Mouse (Mus musculus): ENCODE results near the gene Vti1a.

Vti1a gene

GRCm38 (mm10) chr19:55315452-55316108, 515 bp upstream of the Vti1a start, which contains the start of gene Zdhhc6:
Gene Zdhhc6 (minus strand): TSS chr19:55316032.
- DNase-seq, result peak; percentile 69 to 84

DNA sequence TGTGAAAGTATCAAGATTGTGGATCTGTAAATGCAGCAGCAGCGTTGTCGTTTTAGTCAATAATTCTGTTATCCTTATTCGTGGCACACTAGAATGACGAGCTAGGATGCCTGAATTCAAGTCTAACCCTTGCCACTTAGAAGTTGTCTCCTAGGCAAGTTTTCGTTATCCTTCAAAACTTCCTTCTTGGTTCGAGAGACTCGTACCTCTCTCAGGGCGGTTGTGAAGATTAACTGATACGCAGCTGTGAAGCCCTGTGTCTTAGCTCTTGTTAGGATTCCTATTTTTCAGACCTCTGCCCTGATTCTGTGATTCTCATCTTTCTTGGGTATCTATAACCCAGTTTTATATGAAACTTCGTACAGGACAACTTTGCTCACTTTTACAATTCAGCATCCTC, 806 bp downstream of the Vti1a start:
- no peak for DNase-seq

DNA sequence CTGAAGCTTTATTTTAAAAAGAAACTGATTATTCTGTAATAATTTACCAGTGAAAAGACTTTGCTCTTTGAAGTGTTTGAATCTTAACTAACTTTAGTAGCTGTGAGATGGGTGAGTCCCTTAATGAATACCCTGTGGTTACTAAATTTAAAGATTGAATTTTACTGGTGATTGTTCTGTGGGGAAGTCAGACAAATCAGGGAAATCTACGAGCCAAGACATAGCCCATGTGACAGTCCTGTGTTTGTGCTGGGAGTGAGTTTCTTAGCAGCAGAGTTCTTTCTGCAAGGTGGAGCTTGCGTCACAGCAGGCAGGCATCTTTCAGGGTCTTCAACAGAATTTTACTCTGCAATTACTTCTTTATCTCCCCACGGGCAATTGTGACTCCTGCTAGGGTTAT, 2.9 kb downstream of the Vti1a start:
- DNase-seq, result no peak

DNA sequence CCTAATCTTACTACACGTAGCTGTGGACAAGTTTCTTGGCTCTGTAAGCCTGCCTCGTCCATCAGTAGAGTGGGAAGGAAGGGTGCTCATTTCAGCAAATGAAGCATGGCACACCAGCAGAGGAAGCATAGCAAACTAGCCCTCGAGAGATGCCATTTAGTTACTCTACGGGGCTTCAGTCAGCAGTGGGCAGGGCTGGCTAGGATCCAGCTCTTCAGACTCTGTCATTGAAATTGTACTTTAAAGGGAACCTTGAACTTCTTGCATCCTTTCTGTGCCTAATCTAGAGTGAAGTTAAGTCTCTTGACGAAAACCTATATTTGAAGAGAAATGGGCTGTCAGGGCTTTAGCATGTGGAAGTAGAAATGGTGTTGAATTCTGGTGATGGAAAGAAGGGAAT, 3.4 kb downstream of the Vti1a start:
- no peak for DNase-seq

GRCm38 (mm10) chr19:55322604-55323003, 6.5 kb downstream of the Vti1a start:
- no peak for DNase-seq

GRCm38 (mm10) chr19:55327510-55327909, 11.4 kb downstream of the Vti1a start:
- no peak for DNase-seq

DNA sequence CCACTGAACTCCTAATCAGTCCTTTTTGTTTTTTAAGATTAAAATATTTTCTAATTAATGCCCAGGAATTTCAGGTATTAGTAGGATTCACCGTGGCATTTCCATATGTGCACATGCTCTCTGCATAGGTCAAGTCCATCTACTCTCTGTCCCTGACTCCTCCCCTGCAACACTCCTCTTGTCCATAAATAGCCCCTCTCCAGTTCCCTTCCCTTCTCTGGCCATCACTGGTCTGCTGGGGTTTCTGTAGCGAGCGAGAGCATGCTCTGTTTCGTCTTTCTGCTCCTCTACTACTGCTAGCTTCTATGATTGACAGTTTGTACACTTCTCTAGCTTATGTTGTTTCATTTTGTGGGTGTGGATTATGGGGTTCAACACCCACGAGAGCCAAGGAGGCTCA, 15.7 kb downstream of the Vti1a start:
- no peak for DNase-seq

GRCm38 (mm10) chr19:55332641-55333268, 16.7 kb downstream of the Vti1a start:
- DNase-seq, result peak in 1 of 2 experiments; percentile 48

GRCm38 (mm10) chr19:55335881-55336280, 19.8 kb downstream of the Vti1a start:
- DNase-seq, result no peak

DNA sequence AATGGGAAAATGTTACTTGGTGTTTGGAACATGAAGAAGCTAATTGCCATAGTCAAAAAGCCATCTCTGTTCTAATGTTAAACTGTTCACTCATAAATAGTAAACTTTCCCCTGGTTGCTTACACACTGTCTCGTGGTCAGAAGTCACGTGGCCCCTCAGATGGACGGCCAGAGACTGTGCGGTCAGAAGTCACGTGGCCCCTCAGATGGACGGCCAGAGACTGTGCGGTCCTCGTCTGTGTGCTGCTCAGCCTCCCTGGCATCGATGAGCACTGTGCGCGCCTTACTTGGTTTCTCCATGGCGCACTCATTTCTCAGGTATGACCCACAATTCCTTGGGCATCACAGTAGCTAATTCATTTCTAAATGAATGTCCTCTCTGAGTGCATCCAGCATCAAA, 20.3 kb downstream of the Vti1a start:
- DNase-seq, result no peak

DNA sequence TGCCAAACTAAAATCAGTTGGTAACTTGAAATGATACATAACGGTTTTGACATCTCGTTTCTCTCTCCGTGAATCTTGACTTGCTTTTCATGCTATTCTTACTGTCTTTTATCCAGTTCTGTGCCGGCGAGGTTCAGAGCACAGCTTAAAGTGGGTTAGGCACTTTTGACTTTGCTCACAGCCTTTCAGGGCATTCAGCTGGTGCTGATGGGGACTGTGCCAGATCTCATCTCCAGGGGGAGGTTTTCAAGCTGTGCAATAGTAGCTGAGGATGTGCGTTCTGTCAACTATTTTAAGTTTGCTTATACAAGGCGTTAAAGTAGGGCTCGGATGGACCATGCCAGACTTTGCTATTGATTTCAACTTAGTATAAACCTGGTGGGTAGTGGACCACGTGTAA, 21.0 kb downstream of the Vti1a start:
- DNase-seq, result no peak

DNA sequence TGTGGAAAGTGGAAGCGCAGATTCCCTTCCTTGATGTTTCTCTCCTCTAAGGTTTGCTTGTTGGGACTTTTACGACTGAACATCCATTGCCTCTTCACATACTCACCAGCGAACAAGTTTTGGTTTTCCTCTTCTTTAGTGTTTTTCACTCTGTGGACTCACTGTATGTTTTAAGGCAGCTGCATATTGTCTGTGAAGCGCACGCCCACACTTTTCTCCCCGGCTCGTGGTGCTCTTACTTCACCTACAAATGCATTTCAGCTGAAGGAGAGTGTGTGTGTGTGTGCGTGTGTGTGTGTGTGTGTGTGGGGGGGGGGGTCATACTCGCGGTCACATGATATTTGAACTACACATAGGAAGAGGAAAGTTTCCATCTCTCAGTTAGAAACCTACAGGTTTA, 21.6 kb downstream of the Vti1a start:
- no peak for DNase-seq

- DNase-seq, result no peak
These were observed 24.4 kb downstream of the Vti1a start for GRCm38 (mm10) chr19:55340521-55340920.

GRCm38 (mm10) chr19:55341377-55341776, 25.3 kb downstream of the Vti1a start:
- DNase-seq, result no peak

- DNase-seq, result no peak
These were observed 26.3 kb downstream of the Vti1a start for GRCm38 (mm10) chr19:55342423-55342822.

DNA sequence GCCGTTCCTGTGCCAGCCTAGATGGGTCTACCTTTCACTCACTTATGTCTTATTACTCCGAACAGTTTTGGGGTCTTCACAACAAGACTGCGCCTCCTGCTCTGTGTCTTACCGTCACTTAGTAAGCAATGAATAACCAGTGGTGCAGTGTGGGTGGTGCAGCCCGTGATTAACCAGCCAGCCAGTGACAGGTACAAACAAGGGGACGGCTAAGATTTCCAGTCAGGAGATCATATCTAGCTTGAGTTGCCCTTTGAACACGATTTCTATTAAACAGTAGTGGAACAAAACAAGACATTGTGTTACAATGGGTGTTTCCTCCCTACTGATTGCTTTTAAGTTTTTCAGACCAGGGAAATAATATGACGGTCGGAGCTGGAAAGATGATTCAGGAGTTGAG, 27.2 kb downstream of the Vti1a start:
- DNase-seq, result no peak

GRCm38 (mm10) chr19:55348187-55348586, 32.1 kb downstream of the Vti1a start:
- DNase-seq, result no peak

DNA sequence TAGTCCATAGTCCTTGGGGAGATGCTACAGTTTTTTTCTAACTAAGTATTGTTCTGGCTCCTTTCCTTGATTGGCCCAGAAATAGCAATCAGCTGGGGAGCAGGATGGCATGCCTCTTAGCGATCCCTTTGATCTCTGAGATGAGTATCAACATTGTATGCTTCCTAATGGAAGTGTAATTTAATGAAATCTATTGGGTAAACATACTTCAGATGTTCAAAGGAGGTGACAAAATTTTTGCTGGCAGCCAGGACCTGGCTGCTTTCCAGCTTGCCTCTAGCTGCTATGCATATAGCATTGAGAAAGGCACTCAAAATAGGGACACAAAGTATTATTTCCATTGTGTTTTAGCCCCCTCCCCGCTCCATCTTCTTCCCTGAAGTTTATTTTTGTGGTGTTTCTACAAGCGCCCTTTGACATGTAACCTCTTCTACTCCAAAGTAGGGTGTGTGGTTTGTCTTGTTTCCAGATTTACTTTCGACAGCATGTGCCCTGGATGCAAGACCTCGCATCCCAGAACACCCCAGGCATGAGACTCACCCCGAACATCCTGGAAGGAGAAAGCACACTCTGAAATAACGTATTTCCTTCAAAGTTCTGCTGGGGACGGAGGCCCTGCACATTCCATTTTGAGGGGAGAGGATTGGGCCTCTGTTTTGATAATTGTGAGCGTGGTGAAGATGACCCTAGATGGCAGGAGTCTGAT, 34.7 kb downstream of the Vti1a start:
- DNase-seq, result no peak

- no peak for DNase-seq
These were observed 46.5 kb downstream of the Vti1a start for GRCm38 (mm10) chr19:55362606-55363005.

- DNase-seq, result no peak
These were observed 53.6 kb downstream of the Vti1a start for GRCm38 (mm10) chr19:55369691-55370090.

- no peak for DNase-seq
These were observed 60.2 kb downstream of the Vti1a start for GRCm38 (mm10) chr19:55376331-55376730.

GRCm38 (mm10) chr19:55377465-55377864, 61.4 kb downstream of the Vti1a start:
- no peak for DNase-seq

- DNase-seq, result no peak
These were observed 62.8 kb downstream of the Vti1a start for GRCm38 (mm10) chr19:55378884-55379283.

GRCm38 (mm10) chr19:55380764-55381163, 64.7 kb downstream of the Vti1a start:
- DNase-seq, result no peak

All from spleen, adult 18-20 months (tissue).